Mouse (Mus musculus): Measurements from ENCODE around the gene Ly6g.
"Not testable (repeated sequence)": the region's sequence is repeated elsewhere in the genome, so short reads cannot be mapped to it uniquely, and the experiment has no call there.

The Ly6g gene

GRCm38 (mm10) chr15:75154940-75155339, at the start of gene Ly6g:
Gene Ly6g, plus strand, starts transcription at chr15:75155240.
- ATAC-seq (ENCODE audit: insufficient number of reproducible peaks, low FRiP score, low TSS enrichment), result no peak

- not testable (repeated sequence) for ATAC-seq (ENCODE audit: insufficient number of reproducible peaks, low FRiP score, low TSS enrichment)
Measured at GRCm38 (mm10) chr15:75110424-75110823, 44.6 kb upstream of the Ly6g start.

GRCm38 (mm10) chr15:75111861-75112630, 43.0 kb upstream of the Ly6g start, which contains the start of gene Ly6c2:
Gene Ly6c2, minus strand, starts transcription at chr15:75111970.
- ATAC-seq (ENCODE audit: insufficient number of reproducible peaks, low FRiP score, low TSS enrichment), result not testable (repeated sequence)

GRCm38 (mm10) chr15:75116525-75116924, 38.5 kb upstream of the Ly6g start:
- ATAC-seq (ENCODE audit: insufficient number of reproducible peaks, low FRiP score, low TSS enrichment), result no peak

GRCm38 (mm10) chr15:75117481-75117880, 37.6 kb upstream of the Ly6g start:
- ATAC-seq (ENCODE audit: insufficient number of reproducible peaks, low FRiP score, low TSS enrichment), result not testable (repeated sequence)

- not testable (repeated sequence) for ATAC-seq (ENCODE audit: insufficient number of reproducible peaks, low FRiP score, low TSS enrichment)
Measured at GRCm38 (mm10) chr15:75118742-75119141, 36.3 kb upstream of the Ly6g start.

- ATAC-seq (ENCODE audit: insufficient number of reproducible peaks, low FRiP score, low TSS enrichment), result no peak
Measured at GRCm38 (mm10) chr15:75120066-75120465, 35.0 kb upstream of the Ly6g start.

- ATAC-seq (ENCODE audit: insufficient number of reproducible peaks, low FRiP score, low TSS enrichment), result not testable (repeated sequence)
Measured at GRCm38 (mm10) chr15:75132346-75132745, 22.7 kb upstream of the Ly6g start.

- not testable (repeated sequence) for ATAC-seq (ENCODE audit: insufficient number of reproducible peaks, low FRiP score, low TSS enrichment)
Measured at GRCm38 (mm10) chr15:75135090-75135783, 19.8 kb upstream of the Ly6g start.

- ATAC-seq (ENCODE audit: insufficient number of reproducible peaks, low FRiP score, low TSS enrichment), result not testable (repeated sequence)
Measured at GRCm38 (mm10) chr15:75137739-75138138, 17.3 kb upstream of the Ly6g start.

- ATAC-seq (ENCODE audit: insufficient number of reproducible peaks, low FRiP score, low TSS enrichment), result not testable (repeated sequence)
Measured at GRCm38 (mm10) chr15:75141812-75142360, 13.2 kb upstream of the Ly6g start.

GRCm38 (mm10) chr15:75143735-75144134, 11.3 kb upstream of the Ly6g start:
- no peak for ATAC-seq (ENCODE audit: insufficient number of reproducible peaks, low FRiP score, low TSS enrichment)

- ATAC-seq (ENCODE audit: insufficient number of reproducible peaks, low FRiP score, low TSS enrichment), result no peak
Measured at GRCm38 (mm10) chr15:75153087-75153486, 2.0 kb upstream of the Ly6g start.

GRCm38 (mm10) chr15:75157646-75158045, 2.6 kb downstream of the Ly6g start:
- ATAC-seq (ENCODE audit: insufficient number of reproducible peaks, low FRiP score, low TSS enrichment), result no peak

GRCm38 (mm10) chr15:75175506-75175905, 20.5 kb downstream of the Ly6g start:
- ATAC-seq (ENCODE audit: insufficient number of reproducible peaks, low FRiP score, low TSS enrichment), result no peak

GRCm38 (mm10) chr15:75186291-75186690, 31.3 kb downstream of the Ly6g start:
- no peak for ATAC-seq (ENCODE audit: insufficient number of reproducible peaks, low FRiP score, low TSS enrichment)

GRCm38 (mm10) chr15:75189116-75189515, 34.1 kb downstream of the Ly6g start:
- no peak for ATAC-seq (ENCODE audit: insufficient number of reproducible peaks, low FRiP score, low TSS enrichment)

- not testable (repeated sequence) for ATAC-seq (ENCODE audit: insufficient number of reproducible peaks, low FRiP score, low TSS enrichment)
Measured at GRCm38 (mm10) chr15:75190560-75190959, 35.5 kb downstream of the Ly6g start.

All from cerebellum, adult (tissue).